Mouse (Mus musculus) liver, embryonic 12.5 days (tissue): ENCODE results near the gene Cdc42ep1. TPM values are rescaled to one million over a fixed set of nuclear protein-coding genes. Genes with fewer than 3 reads are reported as not detected.

Experiments
- ATAC-seq: fragments of 200-750 bp; cut with Nextera tagmentation; 2 replicates; pipeline ENCODE4 v1.8.0; 2017; ENCODE audit warnings: moderate number of reproducible peaks, mild to moderate bottlenecking, moderate library complexity
- H3K27ac ChIP-seq: fragments of 300-500 bp; sonication (generic); 2 replicates; pipeline ENCODE4 v1.5.1; 2016; ENCODE audit warnings: mild to moderate bottlenecking
- H3K27me3 ChIP-seq: fragments of 300-500 bp; sonication (generic); replicated peaks from 2 replicates; pipeline ENCODE4 v1.6.1; 2016; ENCODE audit warnings: mild to moderate bottlenecking, moderate library complexity
- H3K36me3 ChIP-seq: fragments of 300-500 bp; sonication (generic); 2 replicates; pipeline ENCODE4 v1.6.1; 2016; ENCODE audit warnings: mild to moderate bottlenecking, moderate library complexity
- H3K4me1 ChIP-seq: fragments of 300-500 bp; sonication (generic); 2 replicates; pipeline ENCODE4 v1.6.1; 2016
- H3K4me2 ChIP-seq: fragments of 300-500 bp; sonication (generic); 2 replicates; pipeline ENCODE4 v1.6.1; 2016; ENCODE audit warnings: mild to moderate bottlenecking, moderate library complexity
- H3K4me3 ChIP-seq: fragments of 300-500 bp; sonication (generic); 2 replicates; pipeline ENCODE4 v1.5.1; 2016; ENCODE audit warnings: mild to moderate bottlenecking, moderate library complexity
- H3K9ac ChIP-seq: fragments of 300-500 bp; sonication (generic); 2 replicates; pipeline ENCODE4 v1.6.1; 2016; ENCODE audit warnings: mild to moderate bottlenecking, moderate library complexity
- H3K9me3 ChIP-seq: fragments of 300-500 bp; sonication (generic); replicated peaks from 2 replicates; pipeline ENCODE4 v1.6.1; 2016; ENCODE audit warnings: mild to moderate bottlenecking, moderate library complexity
- WGBS: fragments of 180-500 bp; shearing (Covaris S2); methylation state at CpG from one replicate; pipeline ENCODE4 v1.1.7; 2016; ENCODE audit not compliant: insufficient replicate concordance; 5-methylcytosine and 5-hydroxymethylcytosine counted together
- polyA plus RNA-seq: library from polyadenylated mRNA; unstranded; fragments of >200 nt; fragmentation: Nextera tagmentation; extraction: Ambion mirVana; gene quantifications from 2 replicates; pipeline ENCODE4 v1.2.1, GENCODE M21; 2016

Cdc42ep1 gene
- polyA plus RNA-seq: 17.6 and 18.1 TPM in 2 replicates

DNA sequence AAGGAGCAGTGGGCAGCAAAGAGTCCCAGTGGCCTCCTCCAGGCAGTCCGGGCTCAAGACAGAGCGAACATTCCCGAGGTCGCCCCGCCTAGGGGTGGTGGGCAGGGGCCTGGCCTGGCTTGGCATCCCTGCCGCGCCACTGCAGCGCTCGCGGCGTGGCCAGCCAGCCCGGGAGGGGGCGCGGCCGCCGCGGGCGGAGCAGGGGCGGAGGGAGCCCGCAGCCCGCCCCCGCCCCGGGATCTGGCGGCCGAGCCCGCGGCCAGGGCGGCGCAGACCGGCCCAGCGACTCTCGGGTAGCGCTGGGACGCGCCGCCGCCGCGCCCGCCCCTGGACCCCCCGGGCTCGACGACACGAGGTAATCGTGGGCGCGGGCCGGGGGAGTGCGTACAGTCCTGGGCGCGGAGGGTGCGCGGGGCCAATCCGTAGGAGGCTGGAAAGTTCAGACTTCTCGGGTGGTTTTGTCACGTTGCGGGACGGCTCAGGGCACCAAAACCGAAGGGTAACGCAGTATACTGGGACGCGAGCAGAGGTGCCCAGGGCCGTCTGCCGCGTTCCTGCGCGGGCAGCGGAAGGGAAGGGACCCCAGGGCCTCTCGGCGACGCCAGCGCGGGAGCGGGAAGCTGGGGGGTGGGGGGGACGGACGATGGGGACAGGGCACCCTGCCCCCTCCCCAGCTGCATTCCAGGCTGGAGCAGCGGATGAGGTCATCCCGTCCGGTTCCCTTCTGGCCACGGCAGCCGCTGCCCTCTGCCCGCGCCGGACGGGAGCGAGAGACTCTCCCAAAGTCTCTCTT, at the start of gene Cdc42ep1:
Cdc42ep1 (plus strand) TSS at position 254 of the 793 bp plus-strand sequence.
- peak within 1 kb of the TSS; percentile 79 for H3K27ac ChIP-seq
- WGBS: under 1% methylated on average over 77 of the region's 86 CpGs
- peaks cover 76% of the 10 kb centered on the region for H3K27me3 ChIP-seq
- ATAC-seq: peak; percentile 46
- H3K4me2 ChIP-seq: peak within 1 kb of the TSS; percentile 67
- peaks cover 6% of the 10 kb centered on the region for H3K36me3 ChIP-seq
- no peaks in the 10 kb centered on the region for H3K9me3 ChIP-seq
- peak within 1 kb of the TSS; percentile 59 for H3K4me3 ChIP-seq
- peak within 1 kb of the TSS; percentile 69 for H3K9ac ChIP-seq
- peaks cover 68% of the 10 kb centered on the region for H3K4me1 ChIP-seq

DNA sequence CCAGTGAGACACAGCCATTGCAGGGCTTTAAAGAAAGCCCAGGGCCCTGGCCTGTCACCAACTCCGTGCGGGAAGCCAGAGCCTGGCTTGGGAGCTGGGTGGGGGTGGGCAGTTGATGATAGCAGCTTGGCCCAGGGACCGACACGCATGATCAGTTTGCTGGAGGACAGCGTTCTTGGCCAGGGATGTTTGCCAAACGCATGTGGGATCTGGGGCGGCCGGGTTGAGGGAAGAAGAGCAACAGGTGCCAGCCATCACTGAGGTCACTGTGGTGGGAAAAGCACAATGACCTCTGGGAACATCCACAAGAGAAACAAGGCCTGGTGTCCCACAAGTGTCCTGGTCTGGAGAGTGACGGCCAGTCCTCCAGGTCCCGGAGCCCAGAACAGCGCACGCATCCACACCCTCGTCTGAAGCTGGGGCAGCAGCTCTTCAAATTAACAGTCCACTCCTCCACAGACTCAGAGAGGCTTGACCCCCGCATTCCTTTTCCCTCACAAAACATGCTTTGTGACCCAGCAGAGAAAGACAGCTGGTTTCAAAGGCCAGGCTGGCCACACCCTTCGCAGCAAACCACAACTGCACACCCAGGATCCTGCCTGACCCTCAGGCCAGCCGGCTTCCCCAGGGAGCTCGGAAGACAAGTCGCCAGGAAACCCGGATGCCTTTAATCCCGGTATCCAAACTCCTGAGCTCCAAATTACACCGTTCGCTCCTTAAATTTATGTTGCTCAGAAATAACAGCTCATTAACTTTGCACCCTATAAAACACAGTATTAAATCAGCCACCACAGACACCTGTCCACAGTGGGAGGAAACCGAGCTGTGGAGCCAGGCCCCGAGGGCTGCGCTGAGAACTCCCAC, 46.0 kb upstream of the Cdc42ep1 start:
- 70% methylated on average over 25 of the region's 25 CpGs for WGBS
- peaks cover 5% of the 10 kb centered on the region; the same call in 1 of the 2 replicates for H3K36me3 ChIP-seq
- peaks cover 23% of the 10 kb centered on the region for H3K27me3 ChIP-seq
- H3K27ac ChIP-seq: no peak overlapping the region
- H3K9ac ChIP-seq: no peak overlapping the region
- H3K9me3 ChIP-seq: no peaks in the 10 kb centered on the region
- no peak for ATAC-seq
- no peak overlapping the region for H3K4me3 ChIP-seq
- no peaks in the 10 kb centered on the region for H3K4me1 ChIP-seq
- no peak overlapping the region for H3K4me2 ChIP-seq

DNA sequence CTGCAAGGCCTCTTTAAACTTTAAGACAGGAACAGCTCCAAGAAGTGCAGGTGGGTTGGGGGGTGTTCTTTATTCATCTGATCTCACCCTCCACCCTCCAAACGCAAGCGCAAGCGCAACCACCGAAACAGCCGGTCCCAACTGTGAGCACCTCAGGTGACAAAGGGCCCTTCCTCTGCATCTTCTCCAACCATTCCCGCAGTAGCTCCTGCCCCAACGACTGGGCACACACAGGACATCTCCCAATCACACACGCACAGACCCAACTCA, 45.4 kb upstream of the Cdc42ep1 start:
- no peak overlapping the region for H3K9ac ChIP-seq
- H3K27ac ChIP-seq: no peak overlapping the region
- 73% methylated on average over 8 of the region's 8 CpGs for WGBS
- no peaks in the 10 kb centered on the region for H3K9me3 ChIP-seq
- H3K36me3 ChIP-seq: peaks cover 5% of the 10 kb centered on the region; the same call in 1 of the 2 replicates
- ATAC-seq: no peak
- no peak overlapping the region for H3K4me3 ChIP-seq
- H3K4me1 ChIP-seq: peaks cover 3% of the 10 kb centered on the region; the same call in 1 of the 2 replicates
- H3K4me2 ChIP-seq: no peak overlapping the region
- peaks cover 29% of the 10 kb centered on the region for H3K27me3 ChIP-seq

DNA sequence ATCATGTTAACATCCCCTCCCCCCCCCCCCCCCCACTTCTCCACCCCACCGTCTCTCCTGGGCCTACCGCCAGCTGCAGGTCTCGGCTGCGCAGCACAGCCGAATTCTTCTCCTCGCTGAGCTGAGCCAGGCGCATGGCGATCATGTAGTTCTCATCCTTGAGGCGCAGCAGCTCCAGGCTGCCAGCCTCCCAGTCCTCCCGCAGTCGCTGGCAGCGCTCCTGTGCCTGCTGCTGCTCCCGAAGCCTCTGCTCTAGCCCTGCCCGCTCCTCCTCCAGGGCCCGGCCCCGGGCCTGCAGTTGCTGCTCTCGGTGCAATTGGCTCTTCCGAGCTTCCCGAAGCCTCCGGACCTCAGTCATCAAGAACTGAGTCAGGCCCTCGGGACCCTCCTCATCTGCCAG, 43.4 kb upstream of the Cdc42ep1 start:
- WGBS: 78% methylated on average over 16 of the region's 21 CpGs
- no peak overlapping the region for H3K9ac ChIP-seq
- H3K9me3 ChIP-seq: no peaks in the 10 kb centered on the region
- H3K27me3 ChIP-seq: peaks cover 49% of the 10 kb centered on the region
- peaks cover 22% of the 10 kb centered on the region for H3K4me1 ChIP-seq
- ATAC-seq: no peak
- H3K36me3 ChIP-seq: 0 out of 2 replicates have a peak, but pooled peaks cover under 1% of the 10 kb centered on the region
- no peak overlapping the region for H3K27ac ChIP-seq
- H3K4me3 ChIP-seq: no peak overlapping the region
- H3K4me2 ChIP-seq: no peak overlapping the region

DNA sequence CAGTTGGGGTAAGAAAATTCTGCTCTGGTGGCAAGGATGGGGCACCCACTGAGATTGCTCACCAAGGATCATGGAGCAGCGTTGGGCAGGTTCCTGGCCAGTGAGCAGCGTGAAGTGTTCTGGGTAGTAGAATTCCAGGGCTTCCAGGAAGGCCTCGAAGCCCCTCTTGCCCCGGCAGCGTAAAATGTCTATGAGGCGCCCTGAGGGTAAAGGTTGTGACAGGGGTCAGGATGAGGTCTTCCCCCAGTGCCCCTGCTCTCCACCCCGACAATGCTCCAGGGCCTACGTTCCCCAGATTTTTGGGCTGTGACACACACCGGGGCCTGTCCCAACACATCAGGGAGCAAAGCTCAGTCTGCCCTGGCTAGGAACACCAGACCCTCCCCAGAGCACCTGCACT, 40.9 kb upstream of the Cdc42ep1 start:
- Histone ChIP-seq H3K4me1 (peaks cover 28% of the 10 kb centered on the region), H3K4me3 (peak overlapping the region; percentile 60; the same call in 1 of the 2 replicates), H3K27me3 (peaks cover 72% of the 10 kb centered on the region), H3K27ac (no peak overlapping the region), H3K36me3 (no peaks in the 10 kb centered on the region), H3K4me2 (peak overlapping the region; percentile 78), H3K9ac (no peak overlapping the region), H3K9me3 (no peaks in the 10 kb centered on the region)
- ATAC-seq: no peak
- WGBS: 84% methylated on average over 9 of the region's 9 CpGs

DNA sequence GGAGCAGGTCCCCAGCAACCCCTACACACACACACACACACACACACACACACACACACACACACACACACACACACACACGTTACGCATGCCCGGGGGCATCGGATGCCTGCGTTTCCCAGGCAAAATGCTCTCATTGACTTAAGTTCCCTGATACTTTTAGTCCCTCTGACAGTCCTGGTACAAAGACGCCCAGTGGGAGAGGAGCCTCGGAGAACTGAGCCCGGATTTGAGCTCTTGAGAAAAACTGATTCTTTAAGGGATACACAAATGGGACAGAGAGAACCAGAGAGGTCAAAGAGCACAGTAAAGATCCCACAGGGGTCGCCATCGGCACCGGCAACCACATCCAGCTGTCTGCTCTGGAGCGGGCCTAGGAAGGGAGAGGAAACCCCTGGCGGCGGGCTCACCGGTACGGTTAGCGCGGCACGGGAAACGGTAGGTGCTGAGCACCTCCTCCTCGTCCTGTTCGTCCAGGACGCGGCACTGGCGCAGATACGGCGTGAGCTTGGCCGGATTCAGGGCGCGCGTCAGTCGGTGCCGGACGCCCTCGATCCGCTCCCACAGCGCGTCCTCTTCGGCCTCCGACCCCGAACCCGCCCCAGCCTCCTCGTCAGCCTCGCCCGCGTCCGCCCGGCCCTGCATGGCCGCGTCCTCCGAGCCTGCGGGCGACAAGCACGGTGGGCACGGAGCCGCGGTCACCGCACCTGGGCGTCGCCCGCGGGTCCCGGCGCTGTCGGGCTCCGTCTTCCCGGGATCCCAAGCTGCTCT, 40.3 kb upstream of the Cdc42ep1 start:
- ATAC-seq: no peak
- H3K9ac ChIP-seq: peak overlapping the region; percentile 53

DNA sequence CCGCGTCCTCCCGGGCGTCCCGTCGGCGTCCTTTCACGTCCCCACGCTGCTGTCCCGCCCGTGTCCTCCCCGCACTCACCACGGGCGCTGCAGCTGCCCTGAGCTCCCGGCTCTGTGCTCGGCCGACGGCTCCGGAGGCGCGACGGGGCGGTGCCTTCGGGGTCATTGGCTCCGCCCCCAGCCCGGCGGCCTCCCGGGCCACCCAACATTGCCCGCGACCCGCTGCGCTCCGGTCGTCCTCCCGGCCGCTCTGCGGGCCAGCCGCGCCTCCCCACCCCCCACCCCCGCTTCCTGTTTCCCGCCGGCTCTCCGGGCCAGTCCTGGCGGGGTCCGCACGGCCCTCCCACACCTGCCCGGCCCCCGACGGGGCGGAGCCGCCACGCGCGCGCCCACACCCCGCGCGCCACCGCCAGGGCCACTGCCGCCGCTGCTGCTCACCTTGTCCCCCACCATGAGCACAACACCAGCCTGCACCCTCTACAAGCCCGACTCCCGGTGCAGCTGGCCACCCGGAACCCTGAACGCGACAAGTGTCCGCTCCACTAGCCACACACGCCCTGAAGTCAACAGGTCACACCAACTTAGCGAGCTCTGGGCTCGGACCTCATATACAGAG, 39.5 kb upstream of the Cdc42ep1 start, which contains the start of gene Card10:
Card10 (minus strand) TSS at position 267 of the 616 bp plus-strand sequence.
- H3K4me3 ChIP-seq: peak within 1 kb of the TSS; percentile 60
- H3K27ac ChIP-seq: no peak within 1 kb of the TSS
- no peaks in the 10 kb centered on the region for H3K9me3 ChIP-seq
- H3K4me1 ChIP-seq: peaks cover 28% of the 10 kb centered on the region
- peak; percentile 44 for ATAC-seq
- peak within 1 kb of the TSS; percentile 78 for H3K4me2 ChIP-seq
- peak within 1 kb of the TSS; percentile 53 for H3K9ac ChIP-seq
- 2% methylated on average over 67 of the region's 70 CpGs for WGBS
- peaks cover 85% of the 10 kb centered on the region for H3K27me3 ChIP-seq
- H3K36me3 ChIP-seq: no peaks in the 10 kb centered on the region

More for the DNA sequence above, 40.3 kb upstream of the Cdc42ep1 start:
- H3K27me3 ChIP-seq: peaks cover 78% of the 10 kb centered on the region
- H3K4me3 ChIP-seq: peak overlapping the region; percentile 60
- H3K27ac ChIP-seq: no peak overlapping the region
- peak overlapping the region; percentile 78 for H3K4me2 ChIP-seq
- H3K4me1 ChIP-seq: peaks cover 28% of the 10 kb centered on the region
- WGBS: 6% methylated on average over 67 of the region's 67 CpGs
- no peaks in the 10 kb centered on the region for H3K9me3 ChIP-seq
- H3K36me3 ChIP-seq: no peaks in the 10 kb centered on the region

DNA sequence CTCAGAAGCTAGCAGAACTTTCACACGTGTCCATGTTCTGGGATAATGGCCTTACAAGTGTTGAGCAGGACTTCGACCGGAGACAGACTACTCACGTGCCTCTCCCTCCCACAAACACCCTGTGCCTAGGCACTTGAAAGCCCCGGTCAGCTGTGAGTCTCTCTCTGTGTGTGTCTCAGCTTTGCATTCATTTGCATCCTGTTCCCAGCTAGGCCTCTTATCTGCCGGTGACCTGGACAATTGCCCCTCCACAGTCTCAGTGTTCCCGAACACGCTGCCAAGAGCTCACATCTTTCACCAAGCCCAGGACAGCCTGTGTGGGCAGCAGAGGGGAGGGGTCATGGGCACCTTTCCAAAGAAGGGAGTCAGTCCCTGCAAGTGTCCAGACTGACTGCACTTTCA, 38.9 kb upstream of the Cdc42ep1 start:
- Histone ChIP-seq H3K4me2 (peak overlapping the region; percentile 78), H3K27ac (no peak overlapping the region), H3K4me1 (peaks cover 28% of the 10 kb centered on the region), H3K27me3 (peaks cover 85% of the 10 kb centered on the region), H3K9ac (no peak overlapping the region), H3K4me3 (no peak overlapping the region), H3K36me3 (no peaks in the 10 kb centered on the region), H3K9me3 (no peaks in the 10 kb centered on the region)
- 13% methylated on average over 8 of the region's 8 CpGs for WGBS
- ATAC-seq: no peak

DNA sequence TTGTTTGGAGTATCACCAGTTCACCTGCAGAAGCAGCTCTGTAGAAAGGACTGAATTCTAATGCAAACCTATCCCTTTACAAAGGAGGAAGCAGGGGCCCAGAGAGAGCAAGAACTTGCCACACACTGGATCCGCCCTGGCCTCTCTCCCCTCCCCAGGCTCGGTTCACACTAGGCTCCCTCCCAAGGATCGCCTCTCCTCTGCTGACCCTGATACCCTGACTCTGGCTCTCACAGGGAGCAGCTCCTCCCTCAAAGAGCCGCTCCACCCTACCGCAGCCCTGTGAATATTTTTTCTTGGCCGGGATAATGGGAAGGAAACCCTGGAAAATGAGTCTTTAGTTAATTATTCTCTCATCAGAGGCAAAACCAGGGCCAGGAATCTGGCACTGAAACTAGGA, 38.1 kb upstream of the Cdc42ep1 start:
- Histone ChIP-seq H3K4me2 (no peak overlapping the region), H3K9me3 (no peaks in the 10 kb centered on the region), H3K27me3 (peaks cover 81% of the 10 kb centered on the region), H3K4me3 (no peak overlapping the region), H3K4me1 (peaks cover 28% of the 10 kb centered on the region), H3K36me3 (no peaks in the 10 kb centered on the region), H3K9ac (no peak overlapping the region), H3K27ac (no peak overlapping the region)
- no peak for ATAC-seq
- 11% methylated on average over 6 of the region's 6 CpGs for WGBS

DNA sequence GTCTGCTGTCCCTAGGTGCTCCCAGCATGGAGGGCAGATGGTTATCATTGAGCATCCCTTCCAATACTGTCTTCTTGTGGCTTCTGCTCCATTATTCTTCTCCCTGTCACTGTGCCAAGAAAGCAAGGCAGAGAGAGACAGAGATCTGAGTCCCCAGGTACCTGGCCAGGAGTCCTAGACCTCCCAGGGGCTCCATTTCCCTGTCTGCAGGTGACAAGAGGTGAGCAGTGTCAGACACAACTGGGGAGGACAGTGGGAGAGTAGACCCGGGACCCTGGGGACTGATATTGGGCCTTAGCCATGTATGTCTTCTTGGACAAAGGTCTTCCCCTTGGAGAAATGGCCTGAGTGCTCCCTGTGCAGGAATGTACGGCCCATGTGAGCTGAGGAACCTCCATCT, 37.1 kb upstream of the Cdc42ep1 start:
- WGBS: 59% methylated on average over 2 of the region's 2 CpGs
- H3K4me3 ChIP-seq: no peak overlapping the region
- no peak overlapping the region for H3K4me2 ChIP-seq
- H3K9me3 ChIP-seq: no peaks in the 10 kb centered on the region
- H3K27me3 ChIP-seq: peaks cover 87% of the 10 kb centered on the region
- H3K27ac ChIP-seq: no peak overlapping the region
- no peak overlapping the region for H3K9ac ChIP-seq
- H3K4me1 ChIP-seq: peaks cover 28% of the 10 kb centered on the region
- no peaks in the 10 kb centered on the region for H3K36me3 ChIP-seq
- no peak for ATAC-seq

DNA sequence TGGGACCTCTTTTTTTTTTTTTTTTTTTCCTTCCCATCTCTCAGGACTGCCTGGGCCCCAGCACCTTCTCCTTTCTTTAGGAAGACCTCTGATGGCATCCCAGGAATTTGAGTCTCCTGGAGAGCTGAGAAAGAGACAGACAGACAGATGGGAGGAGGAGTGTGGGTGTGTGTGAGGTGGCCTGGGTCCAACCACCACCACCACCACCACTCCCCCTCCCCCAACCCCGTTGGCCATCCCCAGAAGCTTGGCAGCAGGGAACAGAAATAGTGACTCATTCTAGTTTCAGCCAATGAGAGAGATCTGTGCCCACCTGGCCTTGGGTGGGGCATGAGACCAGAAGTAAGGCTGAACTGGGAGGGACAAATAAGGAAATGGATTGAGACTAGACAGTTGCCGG, 35.8 kb upstream of the Cdc42ep1 start:
- Histone ChIP-seq H3K4me2 (no peak overlapping the region), H3K4me1 (peaks cover 28% of the 10 kb centered on the region), H3K36me3 (no peaks in the 10 kb centered on the region), H3K9me3 (no peaks in the 10 kb centered on the region), H3K9ac (no peak overlapping the region), H3K4me3 (no peak overlapping the region), H3K27me3 (peaks cover 74% of the 10 kb centered on the region), H3K27ac (no peak overlapping the region)
- no peak for ATAC-seq
- 37% methylated on average over 2 of the region's 2 CpGs for WGBS
